Mouse (Mus musculus) kidney, postnatal 10 days (tissue): ENCODE data around the gene Arid5b.
A peak's percentile ranks its signal among the peaks of the same experiment; 100 is the strongest.

Experiments used
- DNase-seq: peaks from one replicate; pipeline ENCODE4 v3.0.0; 2021; ENCODE audit warnings: mixed read lengths

Arid5b gene

GRCm38 (mm10) chr10:68231385-68232182 is 47.0 kb downstream of the Arid5b start:
- no peak for DNase-seq

GRCm38 (mm10) chr10:68230653-68231384 is 47.7 kb downstream of the Arid5b start:
- DNase-seq: no peak

GRCm38 (mm10) chr10:68229640-68230565 is 48.6 kb downstream of the Arid5b start:
- DNase-seq: no peak

GRCm38 (mm10) chr10:68222676-68223075 is 55.9 kb downstream of the Arid5b start:
- no peak for DNase-seq

GRCm38 (mm10) chr10:68222012-68222411 is 56.5 kb downstream of the Arid5b start:
- DNase-seq: no peak

- DNase-seq: no peak
These were observed 59.2 kb downstream of the Arid5b start for GRCm38 (mm10) chr10:68219327-68219726.

- no peak for DNase-seq
These were observed 59.9 kb downstream of the Arid5b start for GRCm38 (mm10) chr10:68218678-68219077.

- no peak for DNase-seq
These were observed 63.6 kb downstream of the Arid5b start for GRCm38 (mm10) chr10:68214809-68215468.

GRCm38 (mm10) chr10:68212061-68212915 is 66.3 kb downstream of the Arid5b start:
- DNase-seq: peak; percentile 88

- DNase-seq: peak; percentile 42
These were observed 67.0 kb downstream of the Arid5b start for GRCm38 (mm10) chr10:68211514-68211913.

- peak; percentile 40 for DNase-seq
These were observed 68.4 kb downstream of the Arid5b start for GRCm38 (mm10) chr10:68210025-68210642.

- no peak for DNase-seq
These were observed 69.9 kb downstream of the Arid5b start for GRCm38 (mm10) chr10:68208670-68209065.

GRCm38 (mm10) chr10:68207803-68208669 is 70.5 kb downstream of the Arid5b start:
- peak; percentile 70 for DNase-seq

GRCm38 (mm10) chr10:68204391-68204790 is 74.1 kb downstream of the Arid5b start:
- DNase-seq: no peak

GRCm38 (mm10) chr10:68203860-68204259 is 74.7 kb downstream of the Arid5b start:
- DNase-seq: no peak

GRCm38 (mm10) chr10:68203322-68203721 is 75.2 kb downstream of the Arid5b start:
- DNase-seq: peak; percentile 18

GRCm38 (mm10) chr10:68199440-68199839 is 79.1 kb downstream of the Arid5b start:
- DNase-seq: no peak

GRCm38 (mm10) chr10:68196324-68196723 is 82.2 kb downstream of the Arid5b start:
- DNase-seq: no peak

GRCm38 (mm10) chr10:68193561-68193960 is 85.0 kb downstream of the Arid5b start:
- no peak for DNase-seq

- DNase-seq: peak; percentile 27
These were observed 85.7 kb downstream of the Arid5b start for GRCm38 (mm10) chr10:68192824-68193255.
